Mouse (Mus musculus) ES-Bruce4 (cell line): ENCODE data around the gene Tspan11.

ENCODE experiments used
- CTCF ChIP-seq: IDR thresholded peaks from one replicate; pipeline ENCODE4 v1.8.1; 2011; ENCODE audit warnings: low read depth, low read length
- EP300 ChIP-seq: IDR thresholded peaks from 2 replicates; pipeline ENCODE4 v1.6.1; 2011; ENCODE audit warnings: low read depth, low read length; ENCODE audit not compliant: insufficient read depth
- POLR2A ChIP-seq: IDR thresholded peaks from one replicate; pipeline ENCODE4 v1.8.1; 2011; ENCODE audit warnings: low read length; ENCODE audit not compliant: insufficient read depth

DNA sequence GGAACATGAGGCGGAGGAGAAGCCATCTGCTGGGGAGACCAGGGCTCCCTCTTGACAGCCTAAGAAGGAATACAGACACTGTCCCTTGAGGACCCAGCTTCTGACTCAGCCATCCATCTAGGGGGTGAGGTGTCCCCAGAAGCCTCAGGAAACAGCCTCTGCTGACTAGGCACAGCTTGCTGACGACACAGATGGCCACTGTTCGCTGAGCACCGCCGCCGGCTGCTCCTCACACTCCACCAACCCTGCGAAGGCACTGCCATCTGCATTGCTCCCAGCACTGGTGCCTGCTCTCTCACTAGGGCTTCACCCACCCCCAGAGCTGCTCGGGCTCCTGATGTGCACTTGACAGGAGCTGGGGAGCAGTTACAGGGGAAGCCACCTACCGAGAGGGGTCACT, 38.5 kb downstream of the Tspan11 start:
- no peak for TF ChIP-seq POLR2A
- TF ChIP-seq CTCF = no peak
- TF ChIP-seq EP300 = no peak
